Mouse (Mus musculus) retina, postnatal 7 days (tissue): Measurements from ENCODE around the gene Dnaaf3.

Experiments
- DNase-seq: peaks from one replicate; pipeline ENCODE4 v3.0.0-alpha.2; 2012; ENCODE audit warnings: low read depth, low spot score

Dnaaf3 gene

GRCm38 (mm10) chr7:4499034-4499433 lies 33.2 kb downstream of the Dnaaf3 start:
- DNase-seq: no peak

DNA sequence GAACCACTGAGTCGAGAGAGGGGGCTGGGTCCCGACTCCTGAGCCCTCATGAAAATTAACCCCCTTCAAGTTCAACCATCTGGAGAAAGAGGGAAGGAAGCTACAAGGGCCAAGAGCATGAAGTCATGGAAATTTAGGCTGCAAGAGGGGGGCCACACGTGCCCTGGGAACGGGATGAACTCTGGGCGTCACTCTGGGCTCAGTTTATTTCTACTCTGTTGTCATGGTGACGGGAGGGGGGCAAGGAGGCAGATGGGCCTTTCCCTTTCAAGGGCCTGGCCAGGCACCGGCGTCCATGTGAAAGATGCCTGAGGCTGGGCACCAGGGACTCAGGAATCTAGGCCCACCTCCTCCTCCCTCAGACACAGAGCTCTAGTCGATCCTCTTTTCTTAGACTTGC lies 34.0 kb downstream of the Dnaaf3 start:
- no peak for DNase-seq

DNA sequence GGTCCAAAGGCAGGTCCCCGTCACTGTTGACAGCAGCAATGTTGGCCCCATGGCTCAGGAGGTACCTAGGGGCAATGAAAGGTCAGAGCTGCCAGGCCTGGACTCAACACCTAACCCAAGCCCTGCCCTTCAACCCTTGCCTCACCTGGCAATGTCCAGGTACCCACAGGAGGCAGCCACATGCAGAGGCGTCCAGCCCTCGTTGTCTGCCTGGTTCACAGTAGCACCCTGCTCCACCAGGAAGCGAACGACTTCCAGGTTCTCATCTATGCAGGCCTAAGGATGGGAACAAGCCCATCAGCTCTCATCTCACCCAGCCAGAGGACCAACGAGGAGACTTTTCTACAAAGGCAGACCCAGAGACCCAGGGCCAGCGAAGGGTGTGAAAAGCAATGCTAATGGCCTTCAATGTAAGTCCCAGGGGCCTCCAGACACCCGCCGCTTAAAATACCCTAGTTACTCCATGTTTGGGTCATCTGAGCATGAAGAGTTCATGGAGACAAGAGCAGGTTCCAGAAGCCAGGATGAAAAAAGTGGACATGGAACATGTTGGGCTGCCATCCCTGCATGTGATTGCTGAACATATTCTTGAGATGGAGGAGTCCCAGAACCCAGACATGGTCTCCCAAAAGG lies 34.9 kb downstream of the Dnaaf3 start:
- DNase-seq: no peak

DNA sequence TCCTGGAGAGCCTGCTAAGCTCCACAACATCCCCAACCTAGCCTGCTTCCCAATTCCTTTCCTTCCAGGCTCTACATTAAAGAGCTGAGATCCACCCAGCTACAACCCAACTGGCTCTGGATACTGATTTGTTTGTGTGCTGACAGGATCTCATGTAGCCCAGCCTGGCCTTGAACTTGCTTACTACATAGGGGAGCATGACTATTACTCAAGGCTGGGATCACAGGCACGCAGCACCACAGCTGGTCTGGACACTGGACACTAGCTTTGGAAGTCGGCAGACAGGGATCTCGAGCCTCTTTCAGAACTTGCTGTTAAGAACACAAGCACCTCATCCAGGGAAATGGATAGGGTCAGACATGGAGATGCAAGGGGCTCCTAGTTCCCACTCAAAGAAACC lies 35.8 kb downstream of the Dnaaf3 start:
- DNase-seq: no peak

DNA sequence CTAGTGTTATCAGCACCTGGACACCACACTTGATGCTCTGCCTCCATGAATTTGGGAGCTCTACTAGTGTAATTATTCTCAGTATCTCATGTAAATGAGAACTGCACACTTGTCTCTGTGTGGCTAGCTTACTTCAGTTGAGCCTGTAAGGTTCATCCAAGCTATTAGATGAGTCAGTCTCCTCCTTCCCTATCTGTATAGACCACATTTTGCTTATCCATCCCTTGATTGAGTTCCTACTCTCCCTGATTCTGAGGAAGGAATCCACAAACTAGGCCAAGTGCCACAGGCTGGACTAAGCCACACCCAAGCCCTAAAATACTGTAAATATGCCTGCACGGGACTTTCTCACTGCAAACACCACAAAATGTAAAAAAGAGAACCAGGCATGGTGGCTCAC lies 38.3 kb downstream of the Dnaaf3 start:
- no peak for DNase-seq

GRCm38 (mm10) chr7:4492284-4493224 lies 39.7 kb downstream of the Dnaaf3 start:
- DNase-seq: no peak

- DNase-seq: no peak
These were observed 40.9 kb downstream of the Dnaaf3 start for GRCm38 (mm10) chr7:4491308-4491707.

DNA sequence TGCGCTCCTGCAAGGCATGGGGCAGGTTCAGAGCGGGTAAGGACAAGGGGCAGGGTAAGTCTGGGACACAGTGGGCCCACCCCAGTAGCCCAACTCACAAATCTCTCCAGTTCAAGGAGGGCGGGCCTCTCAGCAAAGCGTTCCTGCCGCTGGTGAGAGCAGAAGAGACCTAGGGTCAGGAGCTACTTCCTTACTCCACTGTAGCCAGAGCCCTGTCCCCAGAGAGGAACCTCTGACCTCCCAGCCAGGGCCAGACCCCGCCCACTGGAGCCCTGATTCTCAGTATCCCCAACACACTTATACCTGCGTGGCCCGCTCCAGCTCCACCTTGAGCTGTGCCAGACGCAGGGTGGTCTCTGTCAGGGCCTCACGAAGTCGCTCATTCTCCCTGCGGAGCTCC lies 50.0 kb downstream of the Dnaaf3 start:
- no peak for DNase-seq

DNA sequence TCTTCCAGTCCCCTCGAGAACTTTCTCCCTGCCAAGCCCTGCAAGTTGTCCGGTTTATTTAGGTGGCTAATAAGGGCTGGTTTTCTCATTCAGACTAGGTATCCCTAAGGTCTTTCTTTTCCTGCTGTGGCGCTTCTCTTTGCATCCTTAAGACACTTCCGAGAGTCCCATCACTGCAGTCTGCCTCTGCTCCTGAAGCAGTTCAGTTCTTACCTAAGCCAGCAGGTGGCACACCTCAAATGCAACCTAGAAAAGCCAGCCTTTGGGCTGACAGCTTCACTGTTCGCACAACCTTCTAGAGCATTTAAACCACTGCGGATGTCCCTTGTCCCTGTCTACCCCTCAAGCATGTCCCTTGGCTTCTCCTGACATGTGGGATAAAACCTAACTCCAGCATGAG lies 52.6 kb downstream of the Dnaaf3 start:
- no peak for DNase-seq

- no peak for DNase-seq
These were observed 53.4 kb downstream of the Dnaaf3 start for GRCm38 (mm10) chr7:4478796-4479291.

DNA sequence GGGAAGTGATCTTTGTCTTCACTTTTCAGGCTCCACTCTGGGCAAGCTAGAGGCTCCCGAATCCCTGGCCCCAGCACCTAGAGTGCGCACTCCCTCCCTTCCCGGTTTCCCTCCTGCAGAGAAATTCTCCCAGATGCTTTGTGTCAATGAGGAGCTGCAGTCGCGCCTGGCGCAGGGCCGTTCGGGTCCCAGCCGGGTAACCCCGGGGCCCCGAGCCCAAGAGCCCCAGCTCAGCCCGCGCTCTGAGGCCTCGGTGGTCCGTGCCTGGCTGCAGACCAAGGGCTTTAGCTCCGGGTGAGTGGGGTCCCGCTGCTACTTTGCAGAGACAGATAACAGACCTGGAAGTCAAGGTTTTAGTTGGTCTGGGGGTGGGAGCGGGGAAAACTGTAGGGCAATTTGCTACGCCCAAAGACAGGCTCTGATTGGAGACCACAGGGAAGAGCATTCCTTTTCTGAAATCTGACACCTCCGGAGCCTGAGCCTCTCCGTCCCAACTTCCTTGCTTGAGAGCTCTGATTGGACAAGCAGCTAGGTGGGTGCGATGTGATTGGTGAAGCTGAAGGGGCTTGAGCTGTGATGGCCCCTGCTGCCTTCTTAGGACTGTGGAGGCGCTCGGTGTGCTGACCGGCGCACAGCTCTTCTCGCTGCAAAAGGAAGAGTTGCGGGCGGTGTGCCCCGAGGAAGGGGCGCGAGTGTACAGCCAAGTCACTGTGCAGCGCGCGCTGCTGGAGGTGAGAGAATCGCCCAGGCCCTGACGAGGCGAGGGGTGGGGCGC lies 54.0 kb downstream of the Dnaaf3 start:
- peak; percentile 56 for DNase-seq

DNA sequence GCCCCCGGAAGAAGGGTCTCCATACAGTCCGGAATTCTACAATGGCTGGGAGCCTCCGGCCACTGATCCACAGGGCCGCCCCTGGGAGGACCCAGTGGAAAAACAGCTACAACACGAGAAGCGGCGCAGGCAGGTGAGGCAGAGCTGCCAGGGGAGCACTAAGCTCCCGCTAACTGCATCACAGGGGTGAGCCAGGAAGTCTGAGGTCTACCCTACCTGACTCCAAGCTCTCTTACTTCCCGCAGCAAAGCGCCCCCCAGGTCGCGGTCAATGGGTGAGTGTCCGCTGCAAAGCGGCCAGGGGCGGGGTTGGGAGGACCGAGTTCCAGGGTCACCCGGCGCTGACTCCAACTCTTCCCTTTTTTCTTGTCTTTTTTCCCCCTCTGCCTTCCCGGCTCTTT lies 58.3 kb downstream of the Dnaaf3 start:
- no peak for DNase-seq
